Mouse (Mus musculus) 3T3-L1 (cell line): ENCODE data around the gene Gm6993.

ENCODE experiments used
- DNase-seq: peaks from one replicate; pipeline ENCODE4 v3.0.0-alpha.2; 2015; ENCODE audit warnings: low read depth, low spot score

Gene Gm6993

GRCm38 (mm10) chr12:31271361-31272011, 30.9 kb downstream of the Gm6993 start:
- peak; percentile 99 for DNase-seq

DNA sequence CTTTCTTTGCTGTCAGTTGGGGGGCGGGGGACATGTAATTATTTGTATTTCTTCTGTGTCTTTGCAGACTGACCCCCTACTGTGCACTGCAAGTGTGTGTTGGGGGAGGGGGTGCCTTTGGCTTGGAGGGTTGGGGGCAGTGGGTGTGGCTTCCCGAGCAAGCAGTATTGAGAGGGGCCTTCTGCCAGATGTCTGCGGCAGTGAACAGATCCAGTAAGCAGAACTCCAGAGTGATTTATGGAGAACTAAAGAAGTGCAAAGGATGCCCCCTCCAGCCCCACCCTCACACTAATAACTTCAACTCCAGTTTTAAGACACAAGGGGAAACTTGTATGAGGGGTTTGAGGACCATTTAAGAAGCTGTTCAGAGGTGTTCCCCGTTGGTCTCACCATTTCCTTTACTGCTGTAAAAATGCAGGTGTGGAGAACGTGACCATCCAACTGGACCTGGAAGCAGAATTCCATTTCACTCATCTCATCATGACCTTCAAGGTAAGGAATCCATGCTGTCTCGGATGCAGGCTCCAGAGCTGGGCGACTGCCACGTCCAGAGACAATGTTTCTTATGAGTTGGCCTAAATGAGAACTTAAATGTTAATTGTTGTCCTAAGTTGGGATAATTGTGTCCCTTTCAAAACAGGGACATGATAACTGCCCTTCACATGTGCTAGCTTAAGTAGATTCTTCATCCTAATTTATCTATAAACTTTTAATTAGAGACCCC, 31.6 kb downstream of the Gm6993 start:
- DNase-seq = peak; percentile 60

DNA sequence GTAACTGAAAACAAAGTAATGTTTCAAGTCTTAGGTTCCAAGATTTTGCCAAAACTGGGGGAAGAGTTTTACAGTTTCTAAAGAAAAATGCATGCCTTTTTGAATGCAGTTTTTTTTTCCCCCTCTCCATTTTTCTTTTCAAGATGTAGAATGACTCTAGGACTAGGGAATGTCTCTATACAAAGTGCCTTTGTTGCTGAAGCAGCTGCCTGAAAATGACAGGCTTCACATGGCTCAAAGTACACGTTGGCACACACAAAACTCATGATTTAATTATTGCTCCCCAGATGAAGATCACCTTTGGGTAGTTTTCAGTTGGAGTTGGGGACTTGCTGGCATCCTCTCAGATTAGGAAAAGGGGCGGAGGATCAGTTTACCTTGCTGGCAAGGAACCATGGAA, 32.3 kb downstream of the Gm6993 start:
- DNase-seq = peak; percentile 31

GRCm38 (mm10) chr12:31273646-31274045, 33.1 kb downstream of the Gm6993 start:
- DNase-seq = no peak

DNA sequence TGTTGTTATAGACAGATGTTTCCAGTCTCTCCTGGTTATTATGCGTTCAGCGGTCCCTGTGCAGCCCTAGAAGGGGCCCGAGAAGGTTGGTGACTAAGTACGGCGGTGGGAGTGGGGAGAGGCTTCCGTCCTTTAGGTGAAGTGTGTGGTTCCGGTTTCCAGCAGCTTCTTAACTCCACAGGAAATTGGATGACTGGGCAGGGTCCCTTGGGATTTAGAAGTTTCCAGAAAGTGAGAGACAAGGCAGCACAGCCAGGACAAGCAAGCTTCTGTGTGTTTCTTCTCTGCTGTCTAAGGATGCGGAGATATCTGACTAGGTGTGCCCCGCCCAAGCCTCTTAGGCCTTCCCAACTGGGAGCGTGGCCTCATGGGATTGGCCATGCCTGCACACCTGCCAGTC, 34.8 kb downstream of the Gm6993 start:
- peak; percentile 55 for DNase-seq

GRCm38 (mm10) chr12:31278270-31278669, 37.7 kb downstream of the Gm6993 start:
- no peak for DNase-seq

DNA sequence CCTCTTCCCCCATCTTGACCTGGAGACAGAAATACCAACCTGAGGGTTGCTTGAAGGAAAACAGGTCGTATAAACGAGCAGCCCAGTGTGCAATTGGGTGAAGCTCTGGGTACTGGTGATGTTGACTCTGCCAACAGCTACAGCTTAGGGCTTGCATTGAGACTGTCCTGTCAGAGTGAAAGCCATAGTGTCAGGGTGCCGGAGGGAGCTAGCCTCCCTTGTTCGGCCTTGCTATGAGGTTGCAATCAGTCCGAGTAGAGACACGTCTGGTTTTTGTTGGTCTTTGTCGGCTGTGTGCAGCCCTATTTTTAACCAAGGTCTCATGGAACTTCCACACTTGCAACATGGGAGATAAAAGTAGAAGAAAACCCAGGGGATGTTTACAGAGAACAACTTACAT, 39.7 kb downstream of the Gm6993 start:
- no peak for DNase-seq

- no peak for DNase-seq
These were observed 40.6 kb downstream of the Gm6993 start for GRCm38 (mm10) chr12:31281100-31281591.

DNA sequence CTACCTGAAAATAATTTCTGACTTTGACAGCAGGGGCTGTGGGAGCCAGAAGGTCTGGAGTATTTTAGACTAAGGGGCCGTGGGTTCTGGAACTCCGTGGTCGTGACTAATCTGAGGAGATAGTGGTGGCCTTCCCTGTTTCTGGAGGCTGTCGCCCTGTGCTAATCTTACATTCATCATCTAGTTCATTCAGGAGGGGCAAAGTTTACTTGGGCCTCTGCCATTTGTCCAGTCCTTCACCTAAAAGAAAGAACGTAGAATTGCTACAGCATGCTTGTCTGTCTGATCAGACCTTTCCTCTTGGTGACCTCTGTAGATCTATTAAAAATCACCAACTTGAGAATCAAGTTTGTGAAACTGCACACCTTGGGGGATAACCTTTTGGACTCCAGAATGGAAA, 41.7 kb downstream of the Gm6993 start:
- no peak for DNase-seq

GRCm38 (mm10) chr12:31283131-31283530, 42.6 kb downstream of the Gm6993 start:
- DNase-seq = no peak

- DNase-seq = no peak
These were observed 43.1 kb downstream of the Gm6993 start for GRCm38 (mm10) chr12:31283617-31284136.

- no peak for DNase-seq
These were observed 48.5 kb downstream of the Gm6993 start for GRCm38 (mm10) chr12:31289046-31289445.
